8 mouse cellular contexts compared by ENCODE assay signal in genomic region chr14:120831847-120832613, GRCm38 (mm10).
DNase-seq lines count a peak whose midpoint lies in the region; ATAC-seq and TF ChIP-seq lines count a peak whose summit lies in the region.

No protein-coding gene starts in this region.

- DNase-seq in 416B (ENCODE audit: low read depth), result peak; percentile 93
- peak; percentile 94 for DNase-seq in heart, embryonic 10.5 days (ENCODE audit: low spot score)
- peak; percentile 85 for DNase-seq in liver
- DNase-seq in spleen, postnatal 4 days (ENCODE audit: low spot score in 2 of 2), result peak; percentile 76 to 89

- no peaks in the 10 kb centered on the region; the same call in 1 of the 2 replicates for H3K4me1 ChIP-seq in bone marrow, adult 2 months (ENCODE audit: control insufficient read depth, insufficient read depth, low read length)
- peaks cover 23% of the 10 kb centered on the region for H3K4me1 ChIP-seq in embryonic facial prominence, embryonic 15.5 days
- peaks cover 9% of the 10 kb centered on the region for H3K4me1 ChIP-seq in heart, embryonic 10.5 days
- H3K4me1 ChIP-seq in kidney, embryonic 15.5 days, result peaks cover 22% of the 10 kb centered on the region

- no peak overlapping the region for H3K27ac ChIP-seq in bone marrow, adult 2 months (ENCODE audit: control insufficient read depth, insufficient read depth, low read depth, low read length, poor library complexity)
- H3K27ac ChIP-seq in embryonic facial prominence, embryonic 15.5 days (replicated peaks), result peak overlapping the region; percentile 94
- peak overlapping the region; percentile 82 for H3K27ac ChIP-seq in heart, embryonic 10.5 days
- H3K27ac ChIP-seq in kidney, embryonic 15.5 days, result peak overlapping the region; percentile 96

- peak; percentile 84 for ATAC-seq in embryonic facial prominence, embryonic 15.5 days (ENCODE audit: insufficient number of reproducible peaks, low FRiP score, low TSS enrichment, low read depth)
- peak; percentile 91 for ATAC-seq in kidney, embryonic 15.5 days (replicated peaks; ENCODE audit: low FRiP score)
- ATAC-seq in monocyte, adult 5-6 weeks (replicated peaks; ENCODE audit: insufficient number of reproducible peaks, low FRiP score, low TSS enrichment, poor library complexity, severe bottlenecking), result peak; percentile 84

- H3K36me3 ChIP-seq in embryonic facial prominence, embryonic 15.5 days, result no peaks in the 10 kb centered on the region
- no peaks in the 10 kb centered on the region for H3K36me3 ChIP-seq in heart, embryonic 10.5 days
- no peaks in the 10 kb centered on the region for H3K36me3 ChIP-seq in kidney, embryonic 15.5 days

- H3K9ac ChIP-seq in embryonic facial prominence, embryonic 15.5 days, result no peak overlapping the region; the same call in 1 of the 2 replicates
- H3K9ac ChIP-seq in kidney, embryonic 15.5 days, result peak overlapping the region; percentile 29; the same call in 1 of the 2 replicates

- TF ChIP-seq POLR2A in bone marrow, adult 2 months (IDR thresholded peaks at IDR 0.05; ENCODE audit: borderline replicate concordance, control insufficient read depth, low read depth, low read length), result no peak

- H3K4me2 ChIP-seq in embryonic facial prominence, embryonic 15.5 days (replicated peaks), result peak overlapping the region; percentile 50
- H3K4me2 ChIP-seq in kidney, embryonic 15.5 days, result peak overlapping the region; percentile 59

- 3% methylated on average over 23 of the region's 23 CpGs for WGBS in bone marrow, adult 2 months
- WGBS in embryonic facial prominence, embryonic 15.5 days, result 2% methylated on average over 23 of the region's 23 CpGs
- WGBS in heart, embryonic 10.5 days, result 7% methylated on average over 23 of the region's 23 CpGs
- 4% methylated on average over 23 of the region's 23 CpGs for WGBS in kidney, embryonic 15.5 days

- H3K9me3 ChIP-seq in embryonic facial prominence, embryonic 15.5 days (replicated peaks), result no peaks in the 10 kb centered on the region
- H3K9me3 ChIP-seq in heart, embryonic 10.5 days, result no peaks in the 10 kb centered on the region
- no peaks in the 10 kb centered on the region for H3K9me3 ChIP-seq in kidney, embryonic 15.5 days (replicated peaks)

- H3K27me3 ChIP-seq in embryonic facial prominence, embryonic 15.5 days, result no peaks in the 10 kb centered on the region
- H3K27me3 ChIP-seq in heart, embryonic 10.5 days (ENCODE audit: insufficient read depth, poor library complexity, severe bottlenecking), result no peaks in the 10 kb centered on the region
- no peaks in the 10 kb centered on the region for H3K27me3 ChIP-seq in kidney, embryonic 15.5 days

- H3K4me3 ChIP-seq in bone marrow, adult 2 months (replicated peaks; ENCODE audit: control insufficient read depth, low read depth, low read length), result peak overlapping the region; percentile 53
- peak overlapping the region; percentile 42 for H3K4me3 ChIP-seq in embryonic facial prominence, embryonic 15.5 days (replicated peaks)
- peak overlapping the region; percentile 46 for H3K4me3 ChIP-seq in heart, embryonic 10.5 days
- H3K4me3 ChIP-seq in kidney, embryonic 15.5 days (replicated peaks), result peak overlapping the region; percentile 38

- peak; percentile 96 for TF ChIP-seq CTCF in bone marrow, adult 2 months (IDR thresholded peaks at IDR 0.05; ENCODE audit: control insufficient read depth, insufficient read depth, low read length)
